Mouse (Mus musculus) right cerebral cortex, adult 2 months (tissue): ENCODE results near the gene Nrip3.

Experiments
- DNase-seq, 2 experiments: peaks; one replicate each; pipeline ENCODE4 v3.0.0; 2021 to 2022; ENCODE audit warnings: low spot score in 2 of 2

Gene Nrip3

GRCm38 (mm10) chr7:109781470-109782203 lies at the start of gene Nrip3:
TSS of gene Nrip3 (minus strand) at chr7:109782025.
- peak; percentile 75 to 81 for DNase-seq

- no peak for DNase-seq
These were observed 49.6 kb upstream of the Nrip3 start for GRCm38 (mm10) chr7:109831376-109831775.

- no peak for DNase-seq
These were observed 45.1 kb upstream of the Nrip3 start for GRCm38 (mm10) chr7:109826911-109827310.

- peak; percentile 5 to 6 for DNase-seq
These were observed 43.5 kb upstream of the Nrip3 start for GRCm38 (mm10) chr7:109825293-109825692.

- DNase-seq = no peak
These were observed 36.8 kb upstream of the Nrip3 start for GRCm38 (mm10) chr7:109818600-109818999.

- no peak for DNase-seq
These were observed 36.1 kb upstream of the Nrip3 start for GRCm38 (mm10) chr7:109817954-109818353.

GRCm38 (mm10) chr7:109813330-109814140 lies 31.7 kb upstream of the Nrip3 start:
- DNase-seq = no peak

GRCm38 (mm10) chr7:109807616-109808485 lies 26.0 kb upstream of the Nrip3 start:
- DNase-seq = no peak

GRCm38 (mm10) chr7:109804843-109805242 lies 23.0 kb upstream of the Nrip3 start:
- DNase-seq = no peak

- DNase-seq = no peak
These were observed 22.5 kb upstream of the Nrip3 start for GRCm38 (mm10) chr7:109804355-109804754.

GRCm38 (mm10) chr7:109803516-109803915 lies 21.7 kb upstream of the Nrip3 start:
- no peak for DNase-seq

GRCm38 (mm10) chr7:109800626-109801025 lies 18.8 kb upstream of the Nrip3 start:
- no peak for DNase-seq

GRCm38 (mm10) chr7:109799168-109799567 lies 17.3 kb upstream of the Nrip3 start:
- no peak for DNase-seq

- DNase-seq = no peak
These were observed 13.7 kb upstream of the Nrip3 start for GRCm38 (mm10) chr7:109795564-109795963.

- DNase-seq = no peak
These were observed 12.7 kb upstream of the Nrip3 start for GRCm38 (mm10) chr7:109794556-109794955.

GRCm38 (mm10) chr7:109792759-109793158 lies 10.9 kb upstream of the Nrip3 start:
- DNase-seq = peak; percentile 71

GRCm38 (mm10) chr7:109790818-109791217 lies 9.0 kb upstream of the Nrip3 start:
- DNase-seq = no peak

- no peak for DNase-seq
These were observed 6.0 kb upstream of the Nrip3 start for GRCm38 (mm10) chr7:109787860-109788259.

GRCm38 (mm10) chr7:109783281-109783680 lies 1.5 kb upstream of the Nrip3 start:
- no peak for DNase-seq

GRCm38 (mm10) chr7:109781087-109781469 lies 747 bp downstream of the Nrip3 start:
- DNase-seq = peak in 1 of 2 experiments; percentile 20

- no peak for DNase-seq
These were observed 9.6 kb downstream of the Nrip3 start for GRCm38 (mm10) chr7:109772251-109772650.
